Mouse (Mus musculus): Measurements from ENCODE around the gene 5830411N06Rik.

Gene 5830411N06Rik

GRCm38 (mm10) chr7:140247216-140247615, at the start of gene 5830411N06Rik:
TSS of gene 5830411N06Rik (plus strand) at chr7:140247284.
- H3K36me3 ChIP-seq (ENCODE audit: control insufficient read depth, insufficient read depth, low read length, poor library complexity, severe bottlenecking) = no peaks in the 10 kb centered on the region
- H3K27me3 ChIP-seq (ENCODE audit: control insufficient read depth, insufficient read depth, low read length, poor library complexity, severe bottlenecking) = no peaks in the 10 kb centered on the region
- DNase-seq (ENCODE audit: low read depth, low spot score) = no peak

- DNase-seq (ENCODE audit: low read depth, low spot score) = no peak
- H3K36me3 ChIP-seq (ENCODE audit: control insufficient read depth, insufficient read depth, low read length, poor library complexity, severe bottlenecking) = no peaks in the 10 kb centered on the region
- no peaks in the 10 kb centered on the region for H3K27me3 ChIP-seq (ENCODE audit: control insufficient read depth, insufficient read depth, low read length, poor library complexity, severe bottlenecking)
Measured at GRCm38 (mm10) chr7:140201090-140201489, 46.0 kb upstream of the 5830411N06Rik start.

- no peaks in the 10 kb centered on the region for H3K36me3 ChIP-seq (ENCODE audit: control insufficient read depth, insufficient read depth, low read length, poor library complexity, severe bottlenecking)
- no peaks in the 10 kb centered on the region for H3K27me3 ChIP-seq (ENCODE audit: control insufficient read depth, insufficient read depth, low read length, poor library complexity, severe bottlenecking)
- no peak for DNase-seq (ENCODE audit: low read depth, low spot score)
Measured at GRCm38 (mm10) chr7:140205864-140206263, 41.2 kb upstream of the 5830411N06Rik start, which contains the start of gene Olfr524. TSS of gene Olfr524 (minus strand) at chr7:140205964.

GRCm38 (mm10) chr7:140206904-140207303, 40.2 kb upstream of the 5830411N06Rik start:
- Histone ChIP-seq H3K27me3 (ENCODE audit: control insufficient read depth, insufficient read depth, low read length, poor library complexity, severe bottlenecking) (no peaks in the 10 kb centered on the region), H3K36me3 (ENCODE audit: control insufficient read depth, insufficient read depth, low read length, poor library complexity, severe bottlenecking) (no peaks in the 10 kb centered on the region)
- no peak for DNase-seq (ENCODE audit: low read depth, low spot score)

- Histone ChIP-seq H3K36me3 (ENCODE audit: control insufficient read depth, insufficient read depth, low read length, poor library complexity, severe bottlenecking) (no peaks in the 10 kb centered on the region), H3K27me3 (ENCODE audit: control insufficient read depth, insufficient read depth, low read length, poor library complexity, severe bottlenecking) (no peaks in the 10 kb centered on the region)
- DNase-seq (ENCODE audit: low read depth, low spot score) = no peak
Measured at GRCm38 (mm10) chr7:140208153-140208552, 38.9 kb upstream of the 5830411N06Rik start.

- no peak for DNase-seq (ENCODE audit: low read depth, low spot score)
- H3K36me3 ChIP-seq (ENCODE audit: control insufficient read depth, insufficient read depth, low read length, poor library complexity, severe bottlenecking) = no peaks in the 10 kb centered on the region
- H3K27me3 ChIP-seq (ENCODE audit: control insufficient read depth, insufficient read depth, low read length, poor library complexity, severe bottlenecking) = no peaks in the 10 kb centered on the region
Measured at GRCm38 (mm10) chr7:140208677-140209076, 38.4 kb upstream of the 5830411N06Rik start.

GRCm38 (mm10) chr7:140213841-140214240, 33.2 kb upstream of the 5830411N06Rik start:
- DNase-seq (ENCODE audit: low read depth, low spot score) = no peak
- no peaks in the 10 kb centered on the region for H3K36me3 ChIP-seq (ENCODE audit: control insufficient read depth, insufficient read depth, low read length, poor library complexity, severe bottlenecking)
- no peaks in the 10 kb centered on the region for H3K27me3 ChIP-seq (ENCODE audit: control insufficient read depth, insufficient read depth, low read length, poor library complexity, severe bottlenecking)

- no peaks in the 10 kb centered on the region for H3K36me3 ChIP-seq (ENCODE audit: control insufficient read depth, insufficient read depth, low read length, poor library complexity, severe bottlenecking)
- no peaks in the 10 kb centered on the region for H3K27me3 ChIP-seq (ENCODE audit: control insufficient read depth, insufficient read depth, low read length, poor library complexity, severe bottlenecking)
- no peak for DNase-seq (ENCODE audit: low read depth, low spot score)
Measured at GRCm38 (mm10) chr7:140217967-140218366, 29.1 kb upstream of the 5830411N06Rik start, which contains the start of gene Cd163l1. TSS of gene Cd163l1 (plus strand) at chr7:140218267.

GRCm38 (mm10) chr7:140219268-140219667, 27.8 kb upstream of the 5830411N06Rik start:
- H3K36me3 ChIP-seq (ENCODE audit: control insufficient read depth, insufficient read depth, low read length, poor library complexity, severe bottlenecking) = no peaks in the 10 kb centered on the region
- no peak for DNase-seq (ENCODE audit: low read depth, low spot score)
- H3K27me3 ChIP-seq (ENCODE audit: control insufficient read depth, insufficient read depth, low read length, poor library complexity, severe bottlenecking) = no peaks in the 10 kb centered on the region

GRCm38 (mm10) chr7:140220375-140220774, 26.7 kb upstream of the 5830411N06Rik start:
- Histone ChIP-seq H3K36me3 (ENCODE audit: control insufficient read depth, insufficient read depth, low read length, poor library complexity, severe bottlenecking) (no peaks in the 10 kb centered on the region), H3K27me3 (ENCODE audit: control insufficient read depth, insufficient read depth, low read length, poor library complexity, severe bottlenecking) (no peaks in the 10 kb centered on the region)
- no peak for DNase-seq (ENCODE audit: low read depth, low spot score)

GRCm38 (mm10) chr7:140224209-140224608, 22.9 kb upstream of the 5830411N06Rik start:
- DNase-seq (ENCODE audit: low read depth, low spot score) = no peak
- no peaks in the 10 kb centered on the region for H3K27me3 ChIP-seq (ENCODE audit: control insufficient read depth, insufficient read depth, low read length, poor library complexity, severe bottlenecking)
- H3K36me3 ChIP-seq (ENCODE audit: control insufficient read depth, insufficient read depth, low read length, poor library complexity, severe bottlenecking) = no peaks in the 10 kb centered on the region

GRCm38 (mm10) chr7:140228476-140228875, 18.6 kb upstream of the 5830411N06Rik start:
- no peaks in the 10 kb centered on the region for H3K27me3 ChIP-seq (ENCODE audit: control insufficient read depth, insufficient read depth, low read length, poor library complexity, severe bottlenecking)
- no peak for DNase-seq (ENCODE audit: low read depth, low spot score)

GRCm38 (mm10) chr7:140231026-140231425, 16.1 kb upstream of the 5830411N06Rik start:
- Histone ChIP-seq H3K36me3 (ENCODE audit: control insufficient read depth, insufficient read depth, low read length, poor library complexity, severe bottlenecking) (no peaks in the 10 kb centered on the region), H3K27me3 (ENCODE audit: control insufficient read depth, insufficient read depth, low read length, poor library complexity, severe bottlenecking) (no peaks in the 10 kb centered on the region)
- DNase-seq (ENCODE audit: low read depth, low spot score) = no peak

More at GRCm38 (mm10) chr7:140228476-140228875, 18.6 kb upstream of the 5830411N06Rik start:
- no peaks in the 10 kb centered on the region for H3K36me3 ChIP-seq (ENCODE audit: control insufficient read depth, insufficient read depth, low read length, poor library complexity, severe bottlenecking)

- Histone ChIP-seq H3K36me3 (ENCODE audit: control insufficient read depth, insufficient read depth, low read length, poor library complexity, severe bottlenecking) (no peaks in the 10 kb centered on the region), H3K27me3 (ENCODE audit: control insufficient read depth, insufficient read depth, low read length, poor library complexity, severe bottlenecking) (no peaks in the 10 kb centered on the region)
- no peak for DNase-seq (ENCODE audit: low read depth, low spot score)
Measured at GRCm38 (mm10) chr7:140233696-140234095, 13.4 kb upstream of the 5830411N06Rik start.

- Histone ChIP-seq H3K27me3 (ENCODE audit: control insufficient read depth, insufficient read depth, low read length, poor library complexity, severe bottlenecking) (no peaks in the 10 kb centered on the region), H3K36me3 (ENCODE audit: control insufficient read depth, insufficient read depth, low read length, poor library complexity, severe bottlenecking) (no peaks in the 10 kb centered on the region)
- DNase-seq (ENCODE audit: low read depth, low spot score) = no peak
Measured at GRCm38 (mm10) chr7:140253780-140254299, 6.8 kb downstream of the 5830411N06Rik start.

GRCm38 (mm10) chr7:140295746-140296145, 48.7 kb downstream of the 5830411N06Rik start:
- Histone ChIP-seq H3K36me3 (ENCODE audit: control insufficient read depth, insufficient read depth, low read length, poor library complexity, severe bottlenecking) (no peaks in the 10 kb centered on the region), H3K27me3 (ENCODE audit: control insufficient read depth, insufficient read depth, low read length, poor library complexity, severe bottlenecking) (no peaks in the 10 kb centered on the region)
- DNase-seq (ENCODE audit: low read depth, low spot score) = no peak
